Mouse (Mus musculus): ENCODE results near the gene Cabcoco1. TPM values are rescaled to one million over a fixed set of nuclear protein-coding genes. Genes with fewer than 3 reads are reported as not detected.

The Cabcoco1 gene
- polyA plus RNA-seq, 1 experiment from 2014 or later, result 1.1 TPM

GRCm38 (mm10) chr10:68529364-68530049 is 12.2 kb downstream of the Cabcoco1 start:
- H3K4me3 ChIP-seq (ENCODE audit: low read depth, low read length), result no peak overlapping the region
- no peak overlapping the region for H3K27ac ChIP-seq (ENCODE audit: low read depth, low read length)
- H3K27me3 ChIP-seq (replicated peaks; ENCODE audit: control insufficient read depth, insufficient read depth, low read length), result no peaks in the 10 kb centered on the region
- no peak overlapping the region for H3K9ac ChIP-seq (ENCODE audit: low read depth, low read length)
- H3K4me2 ChIP-seq, result no peak overlapping the region
- ATAC-seq (replicated peaks; ENCODE audit: low FRiP score) (no peak), DNase-seq (ENCODE audit: low spot score) (no peak)
- no peaks in the 10 kb centered on the region; the same call in 1 of the 2 replicates for H3K4me1 ChIP-seq (replicated peaks; ENCODE audit: control insufficient read depth, insufficient read depth, low read length)
- H3K9me3 ChIP-seq (ENCODE audit: control insufficient read depth, low read length), result no peaks in the 10 kb centered on the region
- H3K36me3 ChIP-seq (ENCODE audit: control insufficient read depth, insufficient read depth, low read length), result no peaks in the 10 kb centered on the region
- WGBS, result 79% methylated on average over 10 of the region's 10 CpGs

GRCm38 (mm10) chr10:68528958-68529357 is 12.7 kb downstream of the Cabcoco1 start:
- no peak for ATAC-seq (replicated peaks; ENCODE audit: low FRiP score)

DNA sequence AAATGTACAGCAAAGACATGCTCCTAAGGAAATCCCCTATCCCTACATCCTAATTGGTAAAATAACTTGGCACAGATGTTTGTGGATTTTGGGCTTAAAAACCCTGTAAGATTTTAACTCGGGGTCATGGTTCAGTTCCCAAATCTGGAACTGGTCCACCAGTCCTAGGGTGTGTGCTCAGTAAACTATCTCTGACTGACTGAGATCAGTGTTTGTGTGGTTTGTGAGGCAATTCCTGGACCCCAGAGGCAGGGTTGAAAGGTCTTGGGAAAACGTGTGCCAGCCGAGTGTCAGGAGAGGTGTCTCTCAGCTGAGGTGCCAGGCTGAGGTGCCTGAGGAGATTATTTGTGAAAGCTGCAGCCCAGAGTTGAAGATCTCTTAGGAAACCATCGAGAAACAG is 19.6 kb downstream of the Cabcoco1 start:
- no peak for DNase-seq (ENCODE audit: low spot score)
- 59% methylated on average over 4 of the region's 4 CpGs for WGBS
- Histone ChIP-seq H3K4me1 (replicated peaks; ENCODE audit: control insufficient read depth, insufficient read depth, low read length) (no peaks in the 10 kb centered on the region; the same call in 1 of the 2 replicates), H3K36me3 (ENCODE audit: control insufficient read depth, insufficient read depth, low read length) (no peaks in the 10 kb centered on the region), H3K27ac (ENCODE audit: low read depth, low read length) (no peak overlapping the region), H3K4me2 (no peak overlapping the region), H3K4me3 (ENCODE audit: low read depth, low read length) (no peak overlapping the region), H3K9me3 (ENCODE audit: control insufficient read depth, low read length) (no peaks in the 10 kb centered on the region), H3K27me3 (replicated peaks; ENCODE audit: control insufficient read depth, insufficient read depth, low read length) (no peaks in the 10 kb centered on the region), H3K9ac (ENCODE audit: low read depth, low read length) (no peak overlapping the region)
- no peak for ATAC-seq (replicated peaks; ENCODE audit: low FRiP score)

More at GRCm38 (mm10) chr10:68528958-68529357, 12.7 kb downstream of the Cabcoco1 start:
- Histone ChIP-seq H3K9ac (ENCODE audit: low read depth, low read length) (no peak overlapping the region), H3K4me2 (no peak overlapping the region), H3K4me1 (replicated peaks; ENCODE audit: control insufficient read depth, insufficient read depth, low read length) (no peaks in the 10 kb centered on the region; the same call in 1 of the 2 replicates), H3K9me3 (ENCODE audit: control insufficient read depth, low read length) (no peaks in the 10 kb centered on the region), H3K27ac (ENCODE audit: low read depth, low read length) (no peak overlapping the region), H3K4me3 (ENCODE audit: low read depth, low read length) (no peak overlapping the region), H3K27me3 (replicated peaks; ENCODE audit: control insufficient read depth, insufficient read depth, low read length) (no peaks in the 10 kb centered on the region), H3K36me3 (ENCODE audit: control insufficient read depth, insufficient read depth, low read length) (no peaks in the 10 kb centered on the region)
- WGBS, result 71% methylated on average over 8 of the region's 8 CpGs
- DNase-seq (ENCODE audit: low spot score), result no peak

DNA sequence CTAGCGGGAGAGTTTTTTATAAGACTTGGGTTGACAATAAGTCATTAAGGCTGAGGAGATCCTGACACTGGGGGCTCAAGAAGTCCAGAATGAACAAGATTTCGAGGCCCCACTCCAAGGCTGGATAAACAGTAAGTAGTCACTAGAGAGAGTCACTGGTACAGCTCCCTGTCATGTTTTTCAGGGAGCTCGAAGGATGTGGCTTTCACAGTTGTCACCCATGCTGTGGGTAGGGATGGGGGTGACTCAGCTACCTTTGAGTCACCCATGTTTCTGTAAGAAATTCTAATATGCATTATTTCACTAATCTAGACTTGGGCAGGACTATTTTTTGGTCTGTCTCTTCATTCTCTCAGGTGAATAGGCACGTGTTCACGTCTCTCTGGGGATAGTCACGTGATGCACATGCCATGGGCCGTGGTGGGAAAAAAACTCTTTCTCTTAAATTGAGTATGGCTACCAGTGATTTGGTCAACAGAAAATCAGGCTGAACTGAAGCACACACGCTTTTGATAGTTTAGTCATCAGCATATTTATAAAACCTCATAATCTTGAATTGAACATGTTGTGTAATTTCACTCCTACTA is 29.2 kb downstream of the Cabcoco1 start:
- H3K9me3 ChIP-seq (ENCODE audit: control insufficient read depth, low read length), result no peaks in the 10 kb centered on the region
- 76% methylated on average over 8 of the region's 8 CpGs for WGBS
- no peak overlapping the region for H3K4me2 ChIP-seq
- DNase-seq (ENCODE audit: low spot score), result no peak
- no peak overlapping the region for H3K9ac ChIP-seq (ENCODE audit: low read depth, low read length)
- no peaks in the 10 kb centered on the region for H3K4me1 ChIP-seq (replicated peaks; ENCODE audit: control insufficient read depth, insufficient read depth, low read length)
- H3K27ac ChIP-seq (ENCODE audit: low read depth, low read length), result no peak overlapping the region
- no peaks in the 10 kb centered on the region for H3K27me3 ChIP-seq (replicated peaks; ENCODE audit: control insufficient read depth, insufficient read depth, low read length)
- no peak for ATAC-seq (replicated peaks; ENCODE audit: low FRiP score)
- H3K4me3 ChIP-seq (ENCODE audit: low read depth, low read length), result no peak overlapping the region
- no peaks in the 10 kb centered on the region for H3K36me3 ChIP-seq (ENCODE audit: control insufficient read depth, insufficient read depth, low read length)

GRCm38 (mm10) chr10:68507741-68508140 is 34.0 kb downstream of the Cabcoco1 start:
- Histone ChIP-seq H3K9me3 (ENCODE audit: control insufficient read depth, low read length) (no peaks in the 10 kb centered on the region), H3K4me1 (replicated peaks; ENCODE audit: control insufficient read depth, insufficient read depth, low read length) (no peaks in the 10 kb centered on the region), H3K4me2 (no peak overlapping the region), H3K27me3 (replicated peaks; ENCODE audit: control insufficient read depth, insufficient read depth, low read length) (no peaks in the 10 kb centered on the region), H3K27ac (ENCODE audit: low read depth, low read length) (no peak overlapping the region), H3K4me3 (ENCODE audit: low read depth, low read length) (no peak overlapping the region), H3K36me3 (ENCODE audit: control insufficient read depth, insufficient read depth, low read length) (no peaks in the 10 kb centered on the region), H3K9ac (ENCODE audit: low read depth, low read length) (no peak overlapping the region)
- no peak for ATAC-seq (replicated peaks; ENCODE audit: low FRiP score)
- DNase-seq (ENCODE audit: low spot score), result no peak
- 88% methylated on average over 3 of the region's 3 CpGs for WGBS

GRCm38 (mm10) chr10:68506242-68506641 is 35.5 kb downstream of the Cabcoco1 start:
- DNase-seq (ENCODE audit: low spot score), result no peak
- no peaks in the 10 kb centered on the region for H3K4me1 ChIP-seq (replicated peaks; ENCODE audit: control insufficient read depth, insufficient read depth, low read length)
- H3K36me3 ChIP-seq (ENCODE audit: control insufficient read depth, insufficient read depth, low read length), result no peaks in the 10 kb centered on the region
- no peaks in the 10 kb centered on the region for H3K9me3 ChIP-seq (ENCODE audit: control insufficient read depth, low read length)
- H3K27ac ChIP-seq (ENCODE audit: low read depth, low read length), result no peak overlapping the region
- no peak overlapping the region for H3K4me3 ChIP-seq (ENCODE audit: low read depth, low read length)
- H3K4me2 ChIP-seq, result no peak overlapping the region
- ATAC-seq (replicated peaks; ENCODE audit: low FRiP score), result no peak
- H3K9ac ChIP-seq (ENCODE audit: low read depth, low read length), result no peak overlapping the region
- H3K27me3 ChIP-seq (replicated peaks; ENCODE audit: control insufficient read depth, insufficient read depth, low read length), result no peaks in the 10 kb centered on the region
- WGBS, result 76% methylated on average over 4 of the region's 4 CpGs

DNA sequence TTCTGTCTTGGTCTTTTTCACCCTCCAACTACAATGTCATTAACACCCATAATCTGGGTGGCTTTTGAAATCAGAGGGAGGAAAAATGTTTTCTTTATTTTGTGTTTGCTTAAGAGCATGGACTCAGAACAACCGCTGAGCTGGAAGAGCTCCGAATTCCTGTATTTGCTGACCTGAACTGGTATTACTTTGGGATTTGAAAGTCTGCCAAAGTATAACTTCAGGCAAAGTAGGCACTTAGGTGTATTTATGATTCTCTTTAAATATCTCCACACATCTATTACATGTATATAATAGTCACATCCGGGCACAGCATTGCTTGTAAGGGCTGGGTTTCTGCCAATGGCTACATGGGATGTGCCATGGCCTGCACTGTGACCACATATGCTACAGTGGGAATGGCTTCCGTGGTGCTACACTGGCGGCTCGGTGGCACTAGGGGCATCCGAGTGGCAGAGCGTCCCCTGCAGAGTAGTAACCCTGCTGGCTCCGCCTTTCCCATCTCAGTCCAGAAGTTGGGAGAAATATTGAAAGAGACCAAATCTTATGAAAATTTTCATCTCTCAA is 37.0 kb downstream of the Cabcoco1 start:
- Histone ChIP-seq H3K36me3 (ENCODE audit: control insufficient read depth, insufficient read depth, low read length) (no peaks in the 10 kb centered on the region), H3K9ac (ENCODE audit: low read depth, low read length) (no peak overlapping the region), H3K4me3 (ENCODE audit: low read depth, low read length) (no peak overlapping the region), H3K27me3 (replicated peaks; ENCODE audit: control insufficient read depth, insufficient read depth, low read length) (no peaks in the 10 kb centered on the region), H3K27ac (ENCODE audit: low read depth, low read length) (no peak overlapping the region), H3K4me2 (no peak overlapping the region), H3K9me3 (ENCODE audit: control insufficient read depth, low read length) (no peaks in the 10 kb centered on the region), H3K4me1 (replicated peaks; ENCODE audit: control insufficient read depth, insufficient read depth, low read length) (no peaks in the 10 kb centered on the region)
- no peak for DNase-seq (ENCODE audit: low spot score)
- no peak for ATAC-seq (replicated peaks; ENCODE audit: low FRiP score)
- WGBS, result 91% methylated on average over 9 of the region's 9 CpGs

- Histone ChIP-seq H3K4me2 (no peak overlapping the region), H3K4me1 (replicated peaks; ENCODE audit: control insufficient read depth, insufficient read depth, low read length) (no peaks in the 10 kb centered on the region), H3K9me3 (ENCODE audit: control insufficient read depth, low read length) (no peaks in the 10 kb centered on the region), H3K27me3 (replicated peaks; ENCODE audit: control insufficient read depth, insufficient read depth, low read length) (no peaks in the 10 kb centered on the region), H3K27ac (ENCODE audit: low read depth, low read length) (no peak overlapping the region), H3K9ac (ENCODE audit: low read depth, low read length) (no peak overlapping the region), H3K36me3 (ENCODE audit: control insufficient read depth, insufficient read depth, low read length) (no peaks in the 10 kb centered on the region), H3K4me3 (ENCODE audit: low read depth, low read length) (no peak overlapping the region)
- DNase-seq (ENCODE audit: low spot score) (no peak), ATAC-seq (replicated peaks; ENCODE audit: low FRiP score) (no peak)
- WGBS, result 76% methylated on average over 6 of the region's 6 CpGs
Observed at GRCm38 (mm10) chr10:68501067-68501466, 40.6 kb downstream of the Cabcoco1 start.

GRCm38 (mm10) chr10:68495246-68495645 is 46.5 kb downstream of the Cabcoco1 start:
- Histone ChIP-seq H3K36me3 (ENCODE audit: control insufficient read depth, insufficient read depth, low read length) (no peaks in the 10 kb centered on the region), H3K4me2 (no peak overlapping the region), H3K9me3 (ENCODE audit: control insufficient read depth, low read length) (no peaks in the 10 kb centered on the region), H3K4me1 (replicated peaks; ENCODE audit: control insufficient read depth, insufficient read depth, low read length) (no peaks in the 10 kb centered on the region), H3K4me3 (ENCODE audit: low read depth, low read length) (no peak overlapping the region), H3K27me3 (replicated peaks; ENCODE audit: control insufficient read depth, insufficient read depth, low read length) (no peaks in the 10 kb centered on the region), H3K27ac (ENCODE audit: low read depth, low read length) (no peak overlapping the region), H3K9ac (ENCODE audit: low read depth, low read length) (no peak overlapping the region)
- 85% methylated on average over 2 of the region's 2 CpGs for WGBS
- no peak for DNase-seq (ENCODE audit: low spot score)
- no peak for ATAC-seq (replicated peaks; ENCODE audit: low FRiP score)
